Mouse (Mus musculus): ENCODE data around the gene Scn10a. TPM values are rescaled to one million over a fixed set of nuclear protein-coding genes. Genes with fewer than 3 reads are reported as not detected.

The Scn10a gene
- polyA plus RNA-seq, 1 experiment from 2014 or later = 0.02 TPM

GRCm38 (mm10) chr9:119604607-119605006 lies 114.5 kb downstream of the Scn10a start:
- no peaks in the 10 kb centered on the region for H3K36me3 ChIP-seq (replicated peaks)
- no peak overlapping the region for H3K4me3 ChIP-seq (replicated peaks)
- H3K27me3 ChIP-seq = no peaks in the 10 kb centered on the region; the same call in 1 of the 2 replicates
- no peaks in the 10 kb centered on the region for H3K9me3 ChIP-seq (replicated peaks)
- no peak for ATAC-seq (ENCODE audit: insufficient read depth)
- no peaks in the 10 kb centered on the region for H3K4me1 ChIP-seq (replicated peaks)
- no peak overlapping the region for H3K4me2 ChIP-seq
- H3K9ac ChIP-seq = no peak overlapping the region
- H3K27ac ChIP-seq (replicated peaks) = no peak overlapping the region
- 68% methylated on average over 8 of the region's 8 CpGs for WGBS (ENCODE audit: insufficient replicate concordance)

- ATAC-seq (ENCODE audit: insufficient read depth) = no peak
- no peak overlapping the region for H3K27ac ChIP-seq (replicated peaks)
- H3K9ac ChIP-seq = no peak overlapping the region
- H3K36me3 ChIP-seq (replicated peaks) = no peaks in the 10 kb centered on the region
- H3K9me3 ChIP-seq (replicated peaks) = no peaks in the 10 kb centered on the region
- no peaks in the 10 kb centered on the region for H3K4me1 ChIP-seq (replicated peaks)
- H3K4me3 ChIP-seq (replicated peaks) = no peak overlapping the region
- no peak overlapping the region for H3K4me2 ChIP-seq
- 70% methylated on average over 10 of the region's 10 CpGs for WGBS (ENCODE audit: insufficient replicate concordance)
- H3K27me3 ChIP-seq = no peaks in the 10 kb centered on the region
These were observed 120.6 kb downstream of the Scn10a start for GRCm38 (mm10) chr9:119598501-119598900.

GRCm38 (mm10) chr9:119597332-119597731 lies 121.8 kb downstream of the Scn10a start:
- Histone ChIP-seq H3K9me3 (replicated peaks) (no peaks in the 10 kb centered on the region), H3K4me2 (no peak overlapping the region), H3K4me3 (replicated peaks) (no peak overlapping the region), H3K9ac (no peak overlapping the region), H3K4me1 (replicated peaks) (no peaks in the 10 kb centered on the region), H3K27me3 (no peaks in the 10 kb centered on the region), H3K36me3 (replicated peaks) (no peaks in the 10 kb centered on the region), H3K27ac (replicated peaks) (no peak overlapping the region)
- 68% methylated on average over 8 of the region's 8 CpGs for WGBS (ENCODE audit: insufficient replicate concordance)
- no peak for ATAC-seq (ENCODE audit: insufficient read depth)

- Histone ChIP-seq H3K27ac (replicated peaks) (no peak overlapping the region), H3K4me1 (replicated peaks) (no peaks in the 10 kb centered on the region), H3K36me3 (replicated peaks) (no peaks in the 10 kb centered on the region), H3K9ac (no peak overlapping the region), H3K4me3 (replicated peaks) (no peak overlapping the region), H3K27me3 (peaks cover 23% of the 10 kb centered on the region), H3K4me2 (no peak overlapping the region), H3K9me3 (replicated peaks) (no peaks in the 10 kb centered on the region)
- 69% methylated on average over 8 of the region's 8 CpGs for WGBS (ENCODE audit: insufficient replicate concordance)
- ATAC-seq (ENCODE audit: insufficient read depth) = no peak
These were observed 129.5 kb downstream of the Scn10a start for GRCm38 (mm10) chr9:119589592-119589991.

GRCm38 (mm10) chr9:119588763-119589449 lies 130.2 kb downstream of the Scn10a start:
- Histone ChIP-seq H3K27ac (replicated peaks) (no peak overlapping the region), H3K4me3 (replicated peaks) (no peak overlapping the region), H3K9me3 (replicated peaks) (no peaks in the 10 kb centered on the region), H3K27me3 (peaks cover 23% of the 10 kb centered on the region), H3K4me1 (replicated peaks) (no peaks in the 10 kb centered on the region), H3K4me2 (no peak overlapping the region), H3K36me3 (replicated peaks) (no peaks in the 10 kb centered on the region), H3K9ac (no peak overlapping the region)
- no peak for ATAC-seq (ENCODE audit: insufficient read depth)
- WGBS (ENCODE audit: insufficient replicate concordance) = 25% methylated on average over 26 of the region's 26 CpGs

- no peaks in the 10 kb centered on the region for H3K36me3 ChIP-seq (replicated peaks)
- no peak overlapping the region for H3K4me2 ChIP-seq
- H3K4me1 ChIP-seq (replicated peaks) = peaks cover 12% of the 10 kb centered on the region
- peaks cover 64% of the 10 kb centered on the region for H3K27me3 ChIP-seq
- WGBS (ENCODE audit: insufficient replicate concordance) = under 1% methylated on average over 6 of the region's 6 CpGs
- no peak overlapping the region for H3K4me3 ChIP-seq (replicated peaks)
- no peaks in the 10 kb centered on the region for H3K9me3 ChIP-seq (replicated peaks)
- H3K27ac ChIP-seq (replicated peaks) = no peak overlapping the region
- no peak overlapping the region for H3K9ac ChIP-seq
- ATAC-seq (ENCODE audit: insufficient read depth) = no peak
These were observed 138.5 kb downstream of the Scn10a start for GRCm38 (mm10) chr9:119580668-119581067.

- Histone ChIP-seq H3K4me3 (replicated peaks) (no peak overlapping the region), H3K9ac (no peak overlapping the region), H3K27me3 (peaks cover 68% of the 10 kb centered on the region), H3K27ac (replicated peaks) (no peak overlapping the region), H3K4me1 (replicated peaks) (peaks cover 12% of the 10 kb centered on the region), H3K9me3 (replicated peaks) (no peaks in the 10 kb centered on the region), H3K36me3 (replicated peaks) (no peaks in the 10 kb centered on the region), H3K4me2 (no peak overlapping the region)
- 80% methylated on average over 17 of the region's 17 CpGs for WGBS (ENCODE audit: insufficient replicate concordance)
- ATAC-seq (ENCODE audit: insufficient read depth) = no peak
These were observed 138.9 kb downstream of the Scn10a start for GRCm38 (mm10) chr9:119580187-119580586.

GRCm38 (mm10) chr9:119578636-119579438 lies 140.3 kb downstream of the Scn10a start, which contains the start of gene Scn5a:
Scn5a (minus strand) TSS chr9:119579016.
- Histone ChIP-seq H3K27ac (replicated peaks) (no peak within 1 kb of the TSS), H3K4me1 (replicated peaks) (peaks cover 12% of the 10 kb centered on the region), H3K27me3 (peaks cover 77% of the 10 kb centered on the region), H3K4me3 (replicated peaks) (peak within 1 kb of the TSS; percentile 46), H3K36me3 (replicated peaks) (no peaks in the 10 kb centered on the region), H3K9me3 (replicated peaks) (no peaks in the 10 kb centered on the region), H3K4me2 (peak within 1 kb of the TSS; percentile 72), H3K9ac (no peak within 1 kb of the TSS)
- no peak; the same call in 1 of the 2 replicates for ATAC-seq (ENCODE audit: insufficient read depth)
- WGBS (ENCODE audit: insufficient replicate concordance) = 2% methylated on average over 93 of the region's 99 CpGs

- no peaks in the 10 kb centered on the region for H3K36me3 ChIP-seq (replicated peaks)
- H3K27ac ChIP-seq (replicated peaks) = no peak overlapping the region
- peak overlapping the region; percentile 46 for H3K4me3 ChIP-seq (replicated peaks)
- peaks cover 82% of the 10 kb centered on the region for H3K27me3 ChIP-seq
- H3K9me3 ChIP-seq (replicated peaks) = no peaks in the 10 kb centered on the region
- peaks cover 12% of the 10 kb centered on the region for H3K4me1 ChIP-seq (replicated peaks)
- H3K4me2 ChIP-seq = peak overlapping the region; percentile 72
- no peak overlapping the region for H3K9ac ChIP-seq
- WGBS (ENCODE audit: insufficient replicate concordance) = 3% methylated on average over 24 of the region's 24 CpGs
- ATAC-seq (ENCODE audit: insufficient read depth) = no peak
These were observed 140.8 kb downstream of the Scn10a start for GRCm38 (mm10) chr9:119578311-119578635.

GRCm38 (mm10) chr9:119576977-119577376 lies 142.1 kb downstream of the Scn10a start:
- Histone ChIP-seq H3K9me3 (replicated peaks) (no peaks in the 10 kb centered on the region), H3K27ac (replicated peaks) (no peak overlapping the region), H3K27me3 (peaks cover 89% of the 10 kb centered on the region), H3K4me1 (replicated peaks) (peaks cover 12% of the 10 kb centered on the region), H3K4me3 (replicated peaks) (no peak overlapping the region), H3K4me2 (no peak overlapping the region), H3K36me3 (replicated peaks) (no peaks in the 10 kb centered on the region), H3K9ac (no peak overlapping the region)
- WGBS (ENCODE audit: insufficient replicate concordance) = 52% methylated on average over 2 of the region's 2 CpGs
- ATAC-seq (ENCODE audit: insufficient read depth) = no peak

GRCm38 (mm10) chr9:119575732-119576131 lies 143.4 kb downstream of the Scn10a start:
- Histone ChIP-seq H3K9me3 (replicated peaks) (no peaks in the 10 kb centered on the region), H3K36me3 (replicated peaks) (no peaks in the 10 kb centered on the region), H3K4me2 (no peak overlapping the region), H3K9ac (no peak overlapping the region), H3K27me3 (peaks cover 99% of the 10 kb centered on the region), H3K4me3 (replicated peaks) (no peak overlapping the region), H3K27ac (replicated peaks) (no peak overlapping the region), H3K4me1 (replicated peaks) (peaks cover 12% of the 10 kb centered on the region)
- no peak for ATAC-seq (ENCODE audit: insufficient read depth)
- WGBS (ENCODE audit: insufficient replicate concordance) = 49% methylated on average over 9 of the region's 9 CpGs

Data from liver, embryonic 15.5 days (tissue).